Mouse (Mus musculus) liver, embryonic 14.5 days (tissue): ENCODE data around the gene Mrgprd.

Experiments
- CTCF ChIP-seq: IDR thresholded peaks from 2 replicates; pipeline ENCODE4 v1.5.1; 2016; ENCODE audit warnings: antibody characterized with exemption, low read depth, control low read depth
- EP300 ChIP-seq: IDR thresholded peaks from 2 replicates; pipeline ENCODE4 v1.6.1; 2016; ENCODE audit warnings: antibody characterized with exemption, low read depth

DNA sequence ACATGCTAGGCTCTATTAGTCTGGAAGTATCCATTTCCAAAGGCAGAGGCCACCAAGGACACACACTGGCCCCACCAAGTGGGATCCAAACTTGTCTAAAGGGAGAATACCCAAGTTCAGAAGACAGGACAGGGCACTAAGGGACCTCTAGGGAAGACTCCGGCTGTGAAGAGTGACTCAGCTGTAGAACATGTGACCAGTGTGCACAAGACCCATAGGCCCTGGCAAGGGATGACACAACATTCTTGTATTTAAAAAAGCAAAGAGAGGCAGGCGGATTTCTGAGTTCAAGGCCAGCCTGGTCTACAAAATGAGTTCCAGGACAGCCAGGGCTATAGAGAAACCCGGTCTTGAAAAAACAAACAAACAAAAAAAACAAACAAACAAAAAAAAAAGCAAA, 39.1 kb upstream of the Mrgprd start:
- no peak for TF ChIP-seq CTCF
- TF ChIP-seq EP300 = no peak
